Mouse (Mus musculus) frontal cortex, adult (tissue): ENCODE measurements around the gene Fbxw11.
A peak's percentile ranks its signal among the peaks of the same experiment; 100 is the strongest.
"Not testable (repeated sequence)": the region's sequence is repeated elsewhere in the genome, so short reads cannot be mapped to it uniquely, and the experiment has no call there.

Experiments
- ATAC-seq: cut with Nextera tagmentation; 2 replicates; pipeline ENCODE4 v1.9.2; 2017; ENCODE audit warnings: mild to moderate bottlenecking, moderate library complexity, mixed read lengths; ENCODE audit not compliant: low TSS enrichment

Gene Fbxw11

GRCm38 (mm10) chr11:32642249-32642876 is at the start of gene Fbxw11:
TSS of gene Fbxw11 (plus strand) at chr11:32642724.
- ATAC-seq = peak; percentile 91

GRCm38 (mm10) chr11:32593081-32593480 is 49.4 kb upstream of the Fbxw11 start:
- ATAC-seq = no peak

GRCm38 (mm10) chr11:32594122-32594521 is 48.4 kb upstream of the Fbxw11 start:
- ATAC-seq = no peak

- no peak for ATAC-seq
Observed at GRCm38 (mm10) chr11:32600371-32600770, 42.2 kb upstream of the Fbxw11 start.

- no peak for ATAC-seq
Observed at GRCm38 (mm10) chr11:32601528-32602323, 40.8 kb upstream of the Fbxw11 start.

- no peak for ATAC-seq
Observed at GRCm38 (mm10) chr11:32604663-32605062, 37.9 kb upstream of the Fbxw11 start.

GRCm38 (mm10) chr11:32605131-32605860 is 37.2 kb upstream of the Fbxw11 start:
- ATAC-seq = no peak

GRCm38 (mm10) chr11:32605907-32606306 is 36.6 kb upstream of the Fbxw11 start:
- ATAC-seq = no peak

- no peak for ATAC-seq
Observed at GRCm38 (mm10) chr11:32607319-32607718, 35.2 kb upstream of the Fbxw11 start.

GRCm38 (mm10) chr11:32610616-32611015 is 31.9 kb upstream of the Fbxw11 start:
- peak; percentile 42 for ATAC-seq

GRCm38 (mm10) chr11:32612304-32612703 is 30.2 kb upstream of the Fbxw11 start:
- ATAC-seq = no peak

GRCm38 (mm10) chr11:32614463-32614862 is 28.1 kb upstream of the Fbxw11 start:
- ATAC-seq = no peak

GRCm38 (mm10) chr11:32615561-32615960 is 27.0 kb upstream of the Fbxw11 start:
- ATAC-seq = peak; percentile 29; the same call in 1 of the 2 replicates

GRCm38 (mm10) chr11:32616091-32616490 is 26.4 kb upstream of the Fbxw11 start:
- no peak for ATAC-seq

- ATAC-seq = no peak
Observed at GRCm38 (mm10) chr11:32618036-32618435, 24.5 kb upstream of the Fbxw11 start.

GRCm38 (mm10) chr11:32618641-32619040 is 23.9 kb upstream of the Fbxw11 start:
- not testable (repeated sequence) for ATAC-seq

- ATAC-seq = peak; percentile 45
Observed at GRCm38 (mm10) chr11:32619257-32619816, 23.2 kb upstream of the Fbxw11 start.

GRCm38 (mm10) chr11:32619866-32620456 is 22.6 kb upstream of the Fbxw11 start:
- no peak for ATAC-seq

GRCm38 (mm10) chr11:32621831-32622478 is 20.6 kb upstream of the Fbxw11 start:
- no peak for ATAC-seq

GRCm38 (mm10) chr11:32622479-32623190 is 19.9 kb upstream of the Fbxw11 start:
- ATAC-seq = no peak

GRCm38 (mm10) chr11:32623236-32623635 is 19.3 kb upstream of the Fbxw11 start:
- ATAC-seq = peak; percentile 29; the same call in 1 of the 2 replicates
